ENCODE assay signal across 10 mouse cellular contexts in the genomic region with DNA sequence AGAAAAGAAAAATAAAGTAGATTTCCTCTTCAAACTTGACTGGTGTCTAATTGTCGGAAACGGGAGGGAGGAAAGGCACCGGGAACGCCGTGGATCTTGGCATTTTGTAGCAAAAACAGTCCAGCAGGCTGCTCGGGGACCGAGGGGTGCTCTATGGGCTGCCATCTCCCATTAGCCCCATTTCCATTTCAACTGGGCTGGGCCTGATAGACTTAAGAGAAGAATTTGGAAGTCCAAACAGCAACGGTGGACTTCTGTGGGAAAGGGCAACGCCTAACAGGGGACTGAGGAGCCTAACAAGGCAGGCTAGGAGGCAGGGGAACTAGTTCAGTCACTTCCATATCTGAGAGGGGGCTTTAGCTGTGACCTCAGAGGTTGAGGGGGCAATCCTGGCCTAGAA. TPM values are rescaled to one million over a fixed set of nuclear protein-coding genes. Genes with fewer than 3 reads are reported as not detected.
DNase-seq lines count a peak whose midpoint lies in the region; ATAC-seq lines count a peak whose summit lies in the region.
"Had no signal": no experiment of that assay in that cellular context is flagged by ENCODE, and none has a peak within 500 bp of the region (broad histone marks: within the 10 kb centered on the region; RNA-seq: fewer than 3 reads in every experiment).

No protein-coding gene starts in this region.

- H3K36me3 ChIP-seq in forebrain, embryonic 11.5 days (ENCODE audit: control insufficient read depth, insufficient read depth, low read length): no peaks in the 10 kb centered on the region
- H3K36me3 ChIP-seq in forebrain, embryonic 16.5 days (ENCODE audit: control insufficient read depth, insufficient read depth): no peaks in the 10 kb centered on the region
- H3K36me3 ChIP-seq in lung, embryonic 15.5 days: no peaks in the 10 kb centered on the region
- no peaks in the 10 kb centered on the region for H3K36me3 ChIP-seq in limb, embryonic 15.5 days
- no peaks in the 10 kb centered on the region for H3K36me3 ChIP-seq in stomach, embryonic 14.5 days (ENCODE audit: control insufficient read depth, insufficient read depth, low read length)

- peaks cover 72% of the 10 kb centered on the region for H3K27me3 ChIP-seq in forebrain, embryonic 11.5 days (ENCODE audit: control insufficient read depth, insufficient read depth, low read length)
- H3K27me3 ChIP-seq in forebrain, embryonic 16.5 days (replicated peaks; ENCODE audit: control insufficient read depth, insufficient read depth, low read length): peaks cover 61% of the 10 kb centered on the region
- H3K27me3 ChIP-seq in lung, embryonic 15.5 days: peaks cover 84% of the 10 kb centered on the region
- H3K27me3 ChIP-seq in limb, embryonic 15.5 days: peaks cover 75% of the 10 kb centered on the region
- peaks cover 54% of the 10 kb centered on the region for H3K27me3 ChIP-seq in stomach, embryonic 14.5 days (ENCODE audit: control insufficient read depth, insufficient read depth, low read length)

- whole genome bisulfite sequencing in forebrain, embryonic 11.5 days: 2% methylated on average over 9 of the region's 9 CpGs
- WGBS in forebrain, embryonic 16.5 days: 4% methylated on average over 9 of the region's 9 CpGs
- WGBS in lung, embryonic 15.5 days: 4% methylated on average over 9 of the region's 9 CpGs
- 8% methylated on average over 9 of the region's 9 CpGs for WGBS in limb, embryonic 15.5 days
- 6% methylated on average over 9 of the region's 9 CpGs for WGBS in stomach, embryonic 14.5 days

- no peak for DNase-seq in forebrain, embryonic 11.5 days (ENCODE audit: low spot score)
- DNase-seq in lung, postnatal 36 days: no peak
- DNase-seq in cerebellum, adult 18-20 months: no peak
- DNase-seq in left cerebral cortex, adult 18-20 months (ENCODE audit: low spot score in 2 of 2): no peak

- H3K4me1 ChIP-seq in forebrain, embryonic 11.5 days (replicated peaks; ENCODE audit: control insufficient read depth, insufficient read depth, low read length): peaks cover 6% of the 10 kb centered on the region; the same call in 1 of the 2 replicates
- H3K4me1 ChIP-seq in forebrain, embryonic 16.5 days (replicated peaks; ENCODE audit: control insufficient read depth, insufficient read depth, low read length): peaks cover 17% of the 10 kb centered on the region
- peaks cover 20% of the 10 kb centered on the region for H3K4me1 ChIP-seq in lung, embryonic 15.5 days
- peaks cover 35% of the 10 kb centered on the region for H3K4me1 ChIP-seq in limb, embryonic 15.5 days
- peaks cover 18% of the 10 kb centered on the region; the same call in 1 of the 2 replicates for H3K4me1 ChIP-seq in stomach, embryonic 14.5 days (ENCODE audit: control insufficient read depth, insufficient read depth, low read length)

- no peaks in the 10 kb centered on the region for H3K9me3 ChIP-seq in forebrain, embryonic 11.5 days (ENCODE audit: control insufficient read depth, low read length)
- H3K9me3 ChIP-seq in forebrain, embryonic 16.5 days (ENCODE audit: control insufficient read depth, low read length): no peaks in the 10 kb centered on the region
- H3K9me3 ChIP-seq in lung, embryonic 15.5 days: no peaks in the 10 kb centered on the region
- H3K9me3 ChIP-seq in limb, embryonic 15.5 days: no peaks in the 10 kb centered on the region
- no peaks in the 10 kb centered on the region for H3K9me3 ChIP-seq in stomach, embryonic 14.5 days (ENCODE audit: control insufficient read depth, low read depth, low read length)

- H3K4me2 ChIP-seq in forebrain, embryonic 11.5 days (ENCODE audit: low read depth, low read length, severe bottlenecking): peak overlapping the region; percentile 37; the same call in 1 of the 2 replicates
- H3K4me2 ChIP-seq in forebrain, embryonic 16.5 days (ENCODE audit: low read length): no peak overlapping the region
- peak overlapping the region; percentile 54 for H3K4me2 ChIP-seq in lung, embryonic 15.5 days
- H3K4me2 ChIP-seq in limb, embryonic 15.5 days: peak overlapping the region; percentile 55
- H3K4me2 ChIP-seq in stomach, embryonic 14.5 days (replicated peaks; ENCODE audit: low read depth, low read length): peak overlapping the region; percentile 39; the same call in 1 of the 2 replicates

- no peak overlapping the region for H3K27ac ChIP-seq in forebrain, embryonic 11.5 days (ENCODE audit: low read depth, low read length)
- no peak overlapping the region for H3K27ac ChIP-seq in forebrain, embryonic 16.5 days (ENCODE audit: low read length)
- H3K27ac ChIP-seq in lung, embryonic 15.5 days: no peak overlapping the region
- no peak overlapping the region for H3K27ac ChIP-seq in limb, embryonic 15.5 days
- H3K27ac ChIP-seq in stomach, embryonic 14.5 days (ENCODE audit: low read length): no peak overlapping the region

- no peak overlapping the region for H3K9ac ChIP-seq in forebrain, embryonic 11.5 days (ENCODE audit: low read length)
- no peak overlapping the region for H3K9ac ChIP-seq in forebrain, embryonic 16.5 days (replicated peaks; ENCODE audit: low read depth, low read length)
- no peak overlapping the region for H3K9ac ChIP-seq in lung, embryonic 15.5 days
- H3K9ac ChIP-seq in limb, embryonic 15.5 days: 0 out of 2 replicates have a peak overlapping the region, but pooled peaks have one; percentile 14
- no peak overlapping the region for H3K9ac ChIP-seq in stomach, embryonic 14.5 days (replicated peaks; ENCODE audit: low read depth, low read length)

- ATAC-seq in forebrain, embryonic 11.5 days (replicated peaks; ENCODE audit: low FRiP score): no peak
- ATAC-seq in forebrain, embryonic 16.5 days: no peak
- ATAC-seq in lung, embryonic 15.5 days (ENCODE audit: borderline replicate concordance, extremely low read depth, low FRiP score, low TSS enrichment): no peak
- ATAC-seq in limb, embryonic 15.5 days (ENCODE audit: insufficient number of reproducible peaks, low FRiP score, low TSS enrichment, low read depth): no peak
- ATAC-seq in stomach, embryonic 14.5 days (ENCODE audit: insufficient number of reproducible peaks, insufficient read depth, low FRiP score, low read depth): no peak

- no peak overlapping the region for H3K4me3 ChIP-seq in forebrain, embryonic 11.5 days (ENCODE audit: low read depth, low read length)
- H3K4me3 ChIP-seq in forebrain, embryonic 16.5 days (replicated peaks; ENCODE audit: low read length): no peak overlapping the region
- peak overlapping the region; percentile 26 for H3K4me3 ChIP-seq in lung, embryonic 15.5 days
- H3K4me3 ChIP-seq in limb, embryonic 15.5 days: peak overlapping the region; percentile 33
- H3K4me3 ChIP-seq in stomach, embryonic 14.5 days (ENCODE audit: low read depth, low read length): peak overlapping the region; percentile 18

RNA-seq across cellular contexts. Expression of a gene that starts 1.0 kb away (rescaled TPM):
- polyA plus RNA-seq in forebrain, embryonic 11.5 days (2014; fragmentation: Nextera tagmentation; extraction: Ambion mirVana): not detected in 2 replicates
- polyA plus RNA-seq in forebrain, embryonic 16.5 days (2015; fragmentation: Nextera tagmentation; extraction: Ambion mirVana): 2.4 TPM in 1 of 2 replicates, not detected in the other
- not detected in 2 replicates for polyA plus RNA-seq in lung, embryonic 15.5 days (2015; fragmentation: Nextera tagmentation; extraction: Ambion mirVana)
- not detected in 2 replicates for polyA plus RNA-seq in limb, embryonic 15.5 days (2015; fragmentation: Nextera tagmentation; extraction: Ambion mirVana)
- polyA plus RNA-seq in stomach, embryonic 14.5 days (2014; fragmentation: Nextera tagmentation; extraction: Ambion mirVana): not detected in 2 replicates
- not detected for total RNA-seq in left cerebral cortex, adult 18-20 months (2021)
- polyA plus RNA-seq: large intestine, adult 2 months had no signal

RNA-seq across cellular contexts. Expression of a gene that starts 5.3 kb away (rescaled TPM):
- not detected in 2 replicates for polyA plus RNA-seq in forebrain, embryonic 11.5 days (2014; fragmentation: Nextera tagmentation; extraction: Ambion mirVana)
- polyA plus RNA-seq in forebrain, embryonic 16.5 days (2015; fragmentation: Nextera tagmentation; extraction: Ambion mirVana): 4.7 and 23.5 TPM in 2 replicates
- not detected in 2 replicates for polyA plus RNA-seq in lung, embryonic 15.5 days (2015; fragmentation: Nextera tagmentation; extraction: Ambion mirVana)
- not detected in 2 replicates for polyA plus RNA-seq in limb, embryonic 15.5 days (2015; fragmentation: Nextera tagmentation; extraction: Ambion mirVana)
- polyA plus RNA-seq in stomach, embryonic 14.5 days (2014; fragmentation: Nextera tagmentation; extraction: Ambion mirVana): not detected in 2 replicates
- total RNA-seq in left cerebral cortex, adult 18-20 months (2021): 1 to 10 TPM in 1 of 2 experiments, under 1 TPM in 1; 0.87 to 1.2 TPM
- polyA plus RNA-seq: large intestine, adult 2 months; spleen, adult 2 months had no signal

RNA-seq across cellular contexts. Expression of a gene that starts 13.5 kb away (rescaled TPM):
- 70.5 and 81.0 TPM in 2 replicates for polyA plus RNA-seq in forebrain, embryonic 11.5 days (2014; fragmentation: Nextera tagmentation; extraction: Ambion mirVana)
- 76.3 and 86.2 TPM in 2 replicates for polyA plus RNA-seq in forebrain, embryonic 16.5 days (2015; fragmentation: Nextera tagmentation; extraction: Ambion mirVana)
- polyA plus RNA-seq in lung, embryonic 15.5 days (2015; fragmentation: Nextera tagmentation; extraction: Ambion mirVana): 79.7 and 83.1 TPM in 2 replicates
- polyA plus RNA-seq in limb, embryonic 15.5 days (2015; fragmentation: Nextera tagmentation; extraction: Ambion mirVana): 93.6 and 101 TPM in 2 replicates
- 85.6 and 86.2 TPM in 2 replicates for polyA plus RNA-seq in stomach, embryonic 14.5 days (2014; fragmentation: Nextera tagmentation; extraction: Ambion mirVana)
- 10 to 100 TPM; 71.0 to 75.4 TPM for total RNA-seq in left cerebral cortex, adult 18-20 months (2021)

RNA-seq across cellular contexts. Expression of a gene that starts 52.8 kb away (rescaled TPM):
- 20.5 and 21.5 TPM in 2 replicates for polyA plus RNA-seq in forebrain, embryonic 11.5 days (2014; fragmentation: Nextera tagmentation; extraction: Ambion mirVana)
- polyA plus RNA-seq in forebrain, embryonic 16.5 days (2015; fragmentation: Nextera tagmentation; extraction: Ambion mirVana): 12.5 and 17.2 TPM in 2 replicates
- polyA plus RNA-seq in lung, embryonic 15.5 days (2015; fragmentation: Nextera tagmentation; extraction: Ambion mirVana): 14.6 and 15.0 TPM in 2 replicates
- polyA plus RNA-seq in limb, embryonic 15.5 days (2015; fragmentation: Nextera tagmentation; extraction: Ambion mirVana): 13.2 and 14.1 TPM in 2 replicates
- polyA plus RNA-seq in stomach, embryonic 14.5 days (2014; fragmentation: Nextera tagmentation; extraction: Ambion mirVana): 17.1 and 17.9 TPM in 2 replicates
- 10 to 100 TPM in 1 of 2 experiments, 1 to 10 TPM in 1; 7.8 to 13.4 TPM for total RNA-seq in left cerebral cortex, adult 18-20 months (2021)

RNA-seq across cellular contexts. Expression of a gene that starts 52.8 kb away (rescaled TPM):
- polyA plus RNA-seq in forebrain, embryonic 11.5 days (2014; fragmentation: Nextera tagmentation; extraction: Ambion mirVana): 17.8 and 21.5 TPM in 2 replicates
- polyA plus RNA-seq in forebrain, embryonic 16.5 days (2015; fragmentation: Nextera tagmentation; extraction: Ambion mirVana): 13.7 and 14.7 TPM in 2 replicates
- 10.4 and 10.5 TPM in 2 replicates for polyA plus RNA-seq in lung, embryonic 15.5 days (2015; fragmentation: Nextera tagmentation; extraction: Ambion mirVana)
- 10.8 and 11.0 TPM in 2 replicates for polyA plus RNA-seq in limb, embryonic 15.5 days (2015; fragmentation: Nextera tagmentation; extraction: Ambion mirVana)
- 14.0 and 14.6 TPM in 2 replicates for polyA plus RNA-seq in stomach, embryonic 14.5 days (2014; fragmentation: Nextera tagmentation; extraction: Ambion mirVana)
- total RNA-seq in left cerebral cortex, adult 18-20 months (2021): 10 to 100 TPM in 1 of 2 experiments, 1 to 10 TPM in 1; 8.2 to 10.7 TPM

Comparison
In these comparisons a context has a peak if more than half of its experiments do, and no peak if none do; other contexts are left out.
1. H3K4me3 ChIP-seq: peak in lung, embryonic 15.5 days (single experiment), limb, embryonic 15.5 days (single experiment) and stomach, embryonic 14.5 days (single experiment); none in forebrain, embryonic 11.5 days (single experiment) and forebrain, embryonic 16.5 days (single experiment).